Mouse (Mus musculus) lung, postnatal 14 days (tissue): Measurements from ENCODE around the gene Xylt1.
A peak's percentile ranks its signal among the peaks of the same experiment; 100 is the strongest.

Experiments
- DNase-seq: peaks from one replicate; pipeline ENCODE4 v3.0.0; 2021

Gene Xylt1

DNA sequence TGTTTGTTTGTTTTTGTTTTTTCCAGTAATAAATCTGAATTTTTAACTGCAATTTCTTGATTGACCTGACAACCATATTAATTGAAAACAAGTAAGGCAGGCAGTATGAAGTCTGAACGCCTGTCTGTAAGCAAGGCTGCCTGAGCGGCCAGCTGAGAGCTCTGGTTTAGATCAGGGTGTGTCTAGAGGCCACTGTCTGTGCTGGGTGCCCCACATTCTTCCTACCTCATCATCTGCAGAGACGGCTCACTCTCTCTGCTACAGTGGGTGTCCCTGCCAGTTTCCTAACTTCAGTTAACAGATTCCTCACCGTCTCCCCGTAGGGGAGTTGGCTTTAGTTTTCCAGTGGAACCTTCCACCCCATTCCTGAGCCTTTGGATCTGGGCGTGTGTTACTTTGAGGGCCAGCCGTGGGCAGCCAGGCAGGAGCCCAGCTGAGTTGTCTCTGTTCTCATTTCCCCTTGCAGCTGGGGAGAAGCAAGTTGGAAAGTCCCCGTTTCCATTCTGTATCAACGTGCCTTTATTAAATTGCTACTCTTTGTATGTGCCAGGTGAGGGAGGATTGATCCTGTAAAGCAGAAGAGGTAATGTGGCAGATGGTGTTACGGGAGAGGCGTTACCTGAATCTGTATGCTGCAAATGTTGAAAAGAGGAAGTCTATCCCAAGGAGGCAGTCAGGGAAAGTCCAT lies 187.0 kb downstream of the Xylt1 start:
- DNase-seq, result no peak

DNA sequence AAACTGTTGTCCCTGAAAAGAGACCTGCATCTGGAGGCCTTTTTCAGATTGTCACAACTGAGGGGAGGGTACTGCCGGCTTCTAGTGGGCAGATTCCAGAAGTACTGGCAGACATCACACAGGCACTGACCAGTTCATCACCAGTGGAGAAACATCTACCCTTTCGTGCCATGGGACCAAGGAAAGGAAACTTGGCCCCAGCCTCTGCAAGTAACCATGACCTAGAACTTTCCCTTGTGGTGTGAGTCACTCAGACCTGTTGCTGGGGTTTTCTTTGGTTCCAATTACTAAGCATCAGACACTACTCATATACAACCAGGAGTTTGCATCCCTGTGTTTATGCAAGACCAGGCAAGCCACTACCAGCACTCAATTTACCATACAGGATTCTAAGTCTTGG lies 190.4 kb downstream of the Xylt1 start:
- no peak for DNase-seq

DNA sequence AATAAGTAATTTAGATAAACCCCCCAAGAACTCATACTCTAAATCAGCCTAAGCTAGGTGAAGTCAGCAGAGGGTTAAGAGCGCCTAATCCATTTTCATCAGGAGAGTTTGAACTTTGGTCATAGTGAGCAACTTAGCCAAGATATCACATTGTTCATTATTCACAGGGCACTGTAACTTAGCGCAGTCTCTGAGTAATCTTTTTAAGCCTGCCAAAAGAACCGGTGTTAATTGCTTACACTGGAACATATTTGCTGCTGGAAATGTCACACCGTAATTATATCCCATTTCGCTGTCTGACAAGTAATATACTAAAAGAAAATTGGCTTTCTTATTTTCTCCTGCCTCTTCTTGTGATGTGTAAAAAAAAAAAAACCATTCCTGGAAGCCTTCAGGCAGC lies 190.9 kb downstream of the Xylt1 start:
- DNase-seq, result no peak

DNA sequence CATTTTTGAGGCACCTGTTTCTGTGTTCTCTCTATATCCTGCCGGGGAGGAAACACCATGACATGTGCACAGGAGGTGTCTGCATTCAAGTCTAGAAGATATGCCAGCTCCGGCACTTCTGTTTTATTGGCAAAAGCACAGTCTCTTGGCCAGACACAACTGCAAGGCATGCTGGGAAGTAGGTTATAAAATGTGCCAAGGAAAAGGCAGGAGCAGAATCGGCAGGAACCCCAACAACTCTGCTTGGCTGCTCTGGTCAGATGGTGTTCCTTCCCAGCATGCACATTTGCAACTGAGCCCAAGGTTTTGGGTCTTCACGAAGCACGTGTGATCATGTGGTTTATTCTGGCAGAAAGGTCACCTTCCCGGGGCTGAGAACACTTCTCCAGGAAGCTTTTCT lies 192.4 kb downstream of the Xylt1 start:
- no peak for DNase-seq

DNA sequence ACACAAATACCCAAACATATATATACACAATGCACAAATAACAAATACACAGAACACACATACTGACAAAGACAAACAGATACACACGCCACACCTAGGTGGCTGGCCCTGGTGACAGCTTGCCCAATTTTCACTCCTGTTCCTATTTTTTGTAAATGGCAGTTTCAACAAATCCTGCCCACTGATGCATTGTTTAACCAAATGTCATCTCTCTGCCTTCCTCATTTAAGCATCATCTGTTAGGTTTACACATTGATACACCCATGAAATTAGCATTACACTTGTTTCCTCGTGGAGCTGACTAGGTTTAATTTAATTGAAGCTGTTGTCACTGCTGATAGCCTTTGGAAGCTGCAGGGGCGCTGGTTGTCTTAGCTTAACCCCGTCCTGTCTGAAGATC lies 194.6 kb downstream of the Xylt1 start:
- DNase-seq, result no peak

DNA sequence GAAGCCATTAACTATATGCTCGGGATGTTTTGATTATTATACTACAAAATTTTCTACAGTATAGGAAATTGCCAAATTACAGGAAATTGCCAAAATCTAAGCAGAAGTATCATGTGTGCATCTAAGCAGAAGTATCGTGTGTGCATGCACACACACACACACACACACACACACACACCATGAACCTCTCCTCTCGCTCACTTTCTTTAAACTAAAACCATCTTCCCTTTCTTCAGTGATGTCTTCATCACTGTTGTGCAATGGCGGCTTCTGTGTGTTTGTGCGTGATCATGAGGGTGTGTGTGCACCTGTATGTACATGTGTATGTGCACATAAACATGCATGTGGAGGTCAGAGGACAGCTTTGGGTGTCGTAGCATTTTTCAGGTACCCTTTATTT lies 196.3 kb downstream of the Xylt1 start:
- no peak for DNase-seq

DNA sequence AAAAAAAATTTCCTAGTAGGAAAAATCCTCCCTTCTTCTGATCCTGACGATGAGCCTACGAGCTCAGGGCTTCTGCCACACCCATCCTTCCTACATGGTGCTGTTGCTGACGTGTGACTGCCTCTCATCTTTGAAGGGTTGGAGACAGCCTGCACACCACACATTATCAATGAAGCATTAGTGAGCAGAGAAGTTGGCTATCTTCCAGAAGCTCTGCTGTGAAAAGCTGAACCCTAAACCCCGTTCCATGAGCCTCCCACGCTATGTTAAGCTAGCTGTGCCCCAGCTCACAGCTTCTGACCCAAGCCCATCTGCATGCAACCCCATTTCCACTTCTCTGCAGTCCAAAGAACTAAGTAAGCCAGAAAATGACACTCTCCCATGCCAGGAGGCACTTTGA lies 204.4 kb downstream of the Xylt1 start:
- DNase-seq, result no peak

DNA sequence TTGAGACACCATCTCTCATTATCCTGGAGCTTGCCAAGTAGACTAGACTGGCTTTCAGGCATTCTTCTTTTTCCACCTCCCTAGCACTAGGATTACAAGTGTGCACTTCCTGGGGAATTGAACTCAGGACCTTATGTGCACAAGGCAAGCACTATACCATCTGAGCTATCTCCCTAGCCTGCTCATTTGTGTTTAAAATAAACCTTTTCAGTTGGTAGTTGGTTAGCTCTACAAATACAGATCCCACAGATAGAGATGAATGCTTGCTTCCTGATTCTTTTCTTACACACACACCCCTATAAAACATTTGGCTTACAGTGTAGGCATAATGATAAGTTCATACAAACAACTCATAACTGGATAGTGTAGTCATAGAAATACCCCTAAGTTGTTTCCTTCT lies 206.0 kb downstream of the Xylt1 start:
- DNase-seq, result no peak

DNA sequence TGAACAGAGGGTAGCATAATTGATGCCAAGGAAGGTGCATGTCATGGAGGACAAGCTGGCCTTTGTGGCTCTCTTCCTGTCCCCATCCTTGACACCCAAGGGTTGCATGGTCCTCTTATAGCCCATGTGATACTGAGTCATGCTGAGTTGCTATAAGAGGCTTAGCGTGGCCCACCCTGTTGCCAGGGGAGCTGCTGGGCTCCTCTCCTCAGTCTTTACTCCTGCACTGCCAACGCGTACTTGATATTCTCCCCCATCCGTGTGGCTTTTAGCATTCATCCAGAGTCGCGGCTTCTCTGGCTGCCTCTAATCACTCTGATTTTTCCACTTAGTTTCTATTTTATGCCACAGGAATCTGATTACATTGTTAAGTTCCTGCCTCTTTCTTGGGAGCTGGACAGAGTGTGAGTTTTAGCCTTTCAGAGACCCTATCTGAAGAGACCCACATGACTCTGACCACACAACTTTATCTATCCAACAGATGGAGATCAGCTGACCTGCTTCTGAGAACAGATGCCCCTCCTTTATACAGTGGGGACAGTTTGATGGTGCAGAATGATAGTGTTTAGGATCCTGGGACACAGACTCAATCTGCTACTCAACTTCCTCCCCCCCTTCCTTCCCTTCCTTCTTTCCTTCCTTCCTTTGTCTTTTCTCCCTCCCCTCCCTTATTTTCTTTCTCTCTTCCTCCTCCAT lies 206.6 kb downstream of the Xylt1 start:
- no peak for DNase-seq

DNA sequence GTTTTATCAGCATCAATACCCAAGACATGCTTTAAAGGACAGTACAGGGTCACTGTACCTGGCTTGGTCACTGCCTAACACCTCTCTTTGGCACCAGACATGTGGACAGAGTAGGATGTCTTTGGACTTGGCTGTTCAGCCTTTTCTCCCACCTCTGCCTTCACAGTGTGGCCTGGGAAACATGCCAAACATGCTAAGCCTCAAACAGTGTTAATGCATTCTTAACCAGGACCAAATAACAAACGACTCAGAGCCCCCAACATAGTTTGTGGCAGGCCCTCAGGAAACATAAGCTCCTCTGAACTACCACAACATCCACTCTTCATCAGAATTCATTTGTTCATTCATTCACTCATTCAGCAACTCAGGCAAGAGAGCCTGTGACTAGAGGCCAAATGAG lies 207.6 kb downstream of the Xylt1 start:
- DNase-seq, result no peak

DNA sequence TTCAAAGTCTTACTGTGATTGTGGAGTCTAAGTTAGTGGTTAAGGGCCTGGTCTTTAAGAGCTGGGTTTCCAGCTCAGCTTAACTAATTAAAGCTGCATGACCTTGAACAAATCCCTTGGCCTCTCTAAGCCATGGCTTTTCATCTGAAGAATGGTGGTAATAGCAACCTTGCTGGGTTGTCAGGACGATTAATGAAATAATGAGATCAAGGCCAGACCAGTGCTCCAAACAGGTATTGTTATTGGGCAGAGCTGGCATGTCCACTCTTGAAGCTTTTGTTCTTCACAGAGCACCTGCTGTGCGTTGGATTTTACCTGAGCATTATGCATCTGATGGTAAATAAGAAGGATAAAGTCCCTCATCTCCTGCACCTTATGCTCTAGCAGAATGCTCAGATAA lies 208.6 kb downstream of the Xylt1 start:
- no peak for DNase-seq

DNA sequence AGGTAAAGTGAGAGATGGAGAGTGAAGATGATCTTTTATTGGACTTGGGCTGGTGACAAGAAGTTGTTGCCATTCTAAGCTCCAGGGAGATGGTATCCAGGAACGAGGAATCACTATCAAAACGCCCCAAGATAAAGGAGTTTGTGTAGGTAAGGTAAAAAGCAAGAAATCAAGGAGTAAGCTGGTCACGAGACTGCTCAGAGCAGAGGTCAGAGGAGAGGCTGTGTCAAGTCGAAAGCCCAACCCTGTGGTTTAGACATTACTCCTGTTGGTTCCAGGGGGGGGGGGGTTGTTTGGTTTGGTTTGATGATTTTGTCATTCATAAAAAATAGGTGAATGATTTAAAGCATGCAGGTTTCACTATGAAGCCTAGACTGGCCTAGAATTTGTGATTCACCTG lies 209.0 kb downstream of the Xylt1 start:
- no peak for DNase-seq

DNA sequence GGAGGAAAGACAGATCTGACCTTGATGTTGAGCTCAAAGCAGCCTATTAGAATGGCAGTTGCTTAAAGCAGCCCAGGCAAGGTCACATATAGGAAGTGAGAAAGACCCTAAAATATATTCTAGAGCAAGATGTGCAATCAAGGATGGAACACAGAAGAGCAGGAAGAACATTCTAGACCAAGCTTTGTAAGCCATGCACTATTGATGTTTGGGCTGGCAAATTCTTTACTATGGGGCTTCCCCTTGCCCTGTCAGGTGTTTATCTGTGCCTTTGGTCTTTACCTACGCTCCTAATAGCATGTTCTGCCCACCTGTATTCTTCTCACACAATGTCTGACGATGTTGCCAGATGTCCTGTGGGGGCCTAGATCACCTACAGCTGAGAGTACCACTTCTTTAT lies 213.4 kb downstream of the Xylt1 start:
- no peak for DNase-seq

DNA sequence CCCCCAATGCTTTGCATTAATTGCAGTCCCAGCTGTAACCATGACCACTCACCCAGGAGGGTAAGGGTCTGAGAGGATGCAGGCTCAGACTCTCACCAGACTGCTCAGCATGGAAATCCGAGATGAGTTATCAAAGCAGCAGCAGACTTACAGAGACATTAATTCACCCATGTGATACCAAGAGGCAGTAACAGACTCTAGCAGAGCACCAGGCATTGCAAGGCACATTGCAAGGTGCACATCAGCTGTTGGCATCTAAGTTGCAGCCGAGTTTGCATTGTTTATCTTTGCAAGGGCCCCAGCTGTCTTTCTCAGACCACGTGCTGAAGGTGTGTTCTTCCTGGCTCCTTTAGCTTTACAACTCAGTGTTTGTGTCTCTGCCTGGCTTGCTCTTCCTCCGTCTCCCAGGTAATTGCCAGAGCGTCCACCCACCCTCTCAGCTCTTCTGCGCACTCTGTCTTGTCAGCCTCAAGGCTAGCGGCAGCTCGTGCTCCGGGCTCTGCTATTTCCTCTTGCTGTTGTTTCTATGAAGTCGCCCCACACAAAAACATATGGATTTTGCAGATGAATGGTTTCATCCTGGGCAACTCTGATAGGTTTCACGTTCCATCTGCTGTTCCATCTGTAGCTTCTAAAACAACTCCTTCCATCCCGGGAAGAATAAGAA lies 214.4 kb downstream of the Xylt1 start:
- no peak for DNase-seq

DNA sequence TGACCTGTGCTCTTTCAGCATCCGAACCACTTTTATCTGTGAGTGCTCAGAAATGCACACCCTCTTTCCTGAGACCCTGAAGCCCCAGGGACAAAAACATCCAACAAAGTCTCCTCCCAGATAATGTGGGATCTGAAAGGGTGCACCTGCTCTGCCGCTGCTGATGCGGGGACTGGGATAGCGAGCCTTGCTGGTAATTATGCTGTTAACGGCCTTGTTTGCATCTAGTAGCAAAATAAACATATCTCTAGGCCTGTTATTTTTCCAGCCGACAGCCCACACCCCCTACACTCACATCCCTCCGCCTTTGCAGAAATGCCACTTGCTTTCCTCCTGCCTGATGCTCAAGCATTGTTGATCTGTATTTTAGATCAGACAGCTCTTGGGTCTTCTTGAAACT lies 219.7 kb downstream of the Xylt1 start:
- DNase-seq, result no peak

DNA sequence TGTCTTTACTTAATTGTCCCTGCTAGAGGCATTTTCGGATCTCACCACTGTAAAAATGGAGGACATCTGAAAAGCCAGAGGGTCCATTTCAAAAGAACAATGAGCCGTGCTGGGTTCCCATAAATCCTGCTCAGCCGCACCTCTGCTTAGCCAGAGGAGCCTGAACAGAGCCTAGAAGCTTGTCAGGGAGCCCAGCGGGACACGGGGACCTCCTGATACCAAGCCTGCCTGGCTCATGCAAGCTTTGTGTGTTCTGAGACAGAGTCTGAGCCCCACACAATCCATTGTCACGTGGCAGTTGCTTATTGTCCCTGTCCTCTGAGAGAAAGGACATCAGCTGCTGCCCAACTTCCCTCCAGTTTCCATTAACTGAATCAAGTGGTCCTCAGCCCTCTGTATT lies 229.7 kb downstream of the Xylt1 start:
- DNase-seq, result no peak

DNA sequence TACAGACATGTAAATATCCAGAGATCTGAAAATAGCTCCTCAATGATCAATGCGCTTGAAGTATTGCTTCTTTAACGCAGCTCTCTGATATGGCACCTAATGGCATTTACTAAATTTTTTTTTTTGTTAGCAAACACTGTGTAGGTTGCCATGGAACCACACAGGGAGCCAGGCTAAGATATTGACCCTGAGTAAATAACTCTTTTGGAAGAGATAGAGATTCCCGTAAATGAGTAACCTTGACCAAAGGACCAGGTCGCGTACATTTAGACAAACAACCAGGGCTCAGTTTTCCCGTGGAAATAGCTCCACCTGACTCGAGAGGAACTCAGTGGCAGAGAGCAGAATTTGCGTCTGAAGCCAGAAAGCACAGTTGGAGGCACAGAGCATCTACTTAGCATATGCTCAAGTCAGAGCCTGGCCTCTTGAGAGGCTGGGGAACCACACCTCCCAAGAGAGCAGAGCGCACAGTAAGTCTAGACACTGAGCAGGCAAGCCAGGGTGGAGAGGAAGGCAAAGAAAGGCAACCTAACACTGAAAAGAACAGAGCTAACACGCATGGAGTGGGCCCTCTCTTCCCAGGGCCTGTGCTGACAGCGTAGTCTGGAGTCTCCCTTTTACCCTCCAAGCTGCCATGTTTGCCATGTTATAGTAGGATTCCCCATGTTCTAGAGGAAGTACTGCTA lies 232.2 kb downstream of the Xylt1 start:
- no peak for DNase-seq

DNA sequence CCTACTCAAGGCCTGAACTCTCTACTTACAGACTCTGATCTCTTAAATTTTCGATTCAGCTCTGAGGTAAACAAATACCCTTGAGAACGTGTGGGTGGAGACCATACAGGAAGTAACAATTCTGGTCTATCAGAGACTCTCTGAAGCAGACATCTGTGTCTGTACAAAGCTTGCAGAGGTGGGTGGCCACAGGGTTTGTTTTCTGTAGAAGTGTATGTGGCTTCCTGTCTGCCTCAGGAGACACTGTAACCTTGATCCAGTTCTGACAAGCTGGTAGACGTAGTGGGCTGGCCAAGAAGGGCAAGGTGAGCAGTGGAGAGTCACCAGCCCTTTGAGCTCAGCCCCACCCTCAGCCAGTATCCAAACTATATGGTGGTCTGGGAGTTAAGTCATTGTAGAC lies 233.0 kb downstream of the Xylt1 start:
- DNase-seq, result peak; percentile 7

DNA sequence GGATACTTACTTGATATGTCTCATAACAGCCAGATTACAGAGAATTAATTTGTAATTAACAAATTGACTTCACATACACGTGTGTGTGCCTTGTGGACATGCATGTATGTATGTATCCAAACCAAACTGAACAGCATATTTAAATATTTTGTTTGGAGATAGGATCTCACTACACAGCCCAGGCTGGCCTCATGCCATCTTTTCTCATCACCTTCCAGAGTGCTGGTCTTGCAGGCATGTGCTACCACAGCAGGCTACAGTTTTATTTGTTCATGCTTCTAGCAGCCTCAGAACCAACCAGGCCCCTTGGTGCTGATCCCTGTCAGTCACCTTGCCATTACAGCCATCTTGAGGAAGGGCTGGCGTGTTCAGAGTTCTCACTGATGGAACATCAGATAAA lies 233.6 kb downstream of the Xylt1 start:
- no peak for DNase-seq

DNA sequence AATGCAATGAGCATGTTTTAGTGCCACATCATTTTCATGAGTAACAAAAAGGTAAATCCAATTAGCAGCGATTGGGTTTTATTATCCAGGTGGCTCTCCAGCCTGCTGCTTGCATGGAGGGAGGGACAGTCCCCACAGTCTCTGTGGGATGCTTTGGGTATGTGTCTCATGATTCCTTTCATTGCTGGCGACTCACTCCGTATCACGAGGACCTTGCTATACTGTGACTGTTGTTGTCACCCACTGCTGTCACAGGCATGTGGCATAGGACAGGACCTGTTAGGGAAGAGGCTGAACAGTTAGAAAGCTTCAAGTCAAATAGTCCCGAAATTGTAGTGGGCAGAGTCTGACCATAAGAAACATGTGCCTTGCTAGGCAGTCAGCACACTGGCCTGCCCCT lies 234.1 kb downstream of the Xylt1 start:
- DNase-seq, result no peak

DNA sequence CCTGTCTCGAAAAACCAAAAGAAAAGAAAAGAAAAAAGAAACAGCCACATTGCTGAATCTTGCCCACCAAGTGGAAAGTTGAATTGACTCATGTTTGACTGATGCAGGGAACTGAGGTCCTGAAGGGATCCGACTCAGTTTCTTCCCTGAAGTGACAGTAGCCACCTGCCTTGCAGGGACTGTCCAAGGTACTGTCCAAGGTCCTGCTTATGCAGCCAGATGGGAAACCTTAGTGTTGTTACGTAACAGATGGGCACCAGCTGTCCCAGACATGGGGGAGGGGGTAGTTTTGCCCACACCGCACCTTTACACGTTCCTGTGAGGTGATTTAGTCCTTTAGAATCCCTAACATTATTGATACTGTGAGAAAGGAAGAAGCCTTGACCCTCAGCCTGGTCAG lies 235.5 kb downstream of the Xylt1 start:
- DNase-seq, result peak; percentile 7

DNA sequence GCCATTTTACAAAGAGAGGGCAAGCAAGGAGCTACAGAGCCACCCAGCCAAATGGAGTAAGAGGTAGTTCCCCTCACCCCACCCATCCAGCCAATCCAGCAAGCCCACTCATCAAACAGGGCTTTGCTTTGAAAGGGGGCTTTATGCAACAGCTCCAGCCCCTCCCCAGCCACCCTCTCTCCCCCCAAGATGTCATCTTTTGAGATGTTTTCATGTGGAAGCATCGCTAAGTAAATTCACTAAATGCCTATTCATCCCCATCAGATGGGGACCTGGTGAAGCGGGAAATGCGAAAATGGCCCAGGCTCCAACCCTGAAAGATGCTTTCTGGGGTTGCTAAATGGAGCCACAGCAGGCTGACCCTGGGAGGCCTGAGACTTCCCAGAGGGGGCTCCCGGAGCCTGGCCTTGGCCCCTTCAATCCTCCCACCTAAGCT lies 238.0 kb downstream of the Xylt1 start:
- no peak for DNase-seq

DNA sequence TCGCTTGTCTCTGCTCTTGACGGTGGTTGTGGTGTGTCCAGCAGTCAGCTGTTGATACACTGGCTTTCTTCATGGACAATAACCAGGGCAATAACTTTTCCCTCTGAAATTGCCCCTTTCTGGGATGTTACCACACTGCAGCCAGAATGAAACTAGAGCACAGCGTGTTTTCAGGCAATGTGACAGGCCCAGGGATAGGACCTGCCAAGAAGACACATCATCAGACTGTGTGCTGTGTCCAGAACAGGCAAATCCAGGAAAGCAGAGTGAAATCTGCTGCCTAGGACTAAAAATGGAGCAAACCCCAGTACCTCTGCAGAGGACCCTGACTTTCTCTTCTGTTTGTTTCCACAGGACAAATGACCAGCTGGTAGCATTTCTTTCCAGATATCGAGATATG lies 240.8 kb downstream of the Xylt1 start:
- DNase-seq, result no peak

DNA sequence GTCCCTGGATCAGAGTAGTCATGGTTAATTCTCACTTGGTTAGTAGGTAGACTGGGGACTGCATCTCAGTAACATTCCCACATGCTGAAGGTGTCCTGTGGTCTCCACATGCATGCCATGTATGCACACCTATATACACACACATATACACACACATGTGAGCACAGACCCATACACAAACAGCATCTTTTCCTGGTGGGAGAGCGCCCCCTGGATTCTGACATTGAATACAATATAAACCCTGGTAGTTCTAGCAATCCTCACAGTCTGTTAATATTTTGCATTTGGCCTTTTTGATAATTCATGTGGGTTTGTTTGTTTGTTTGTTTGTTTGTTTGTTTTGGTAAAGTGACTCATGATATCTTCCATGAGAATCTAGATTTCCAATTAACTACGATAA lies 242.0 kb downstream of the Xylt1 start:
- DNase-seq, result peak; percentile 57
